29 mouse cellular contexts compared by ENCODE assay signal in genomic region chr8:122953028-122953427, GRCm38 (mm10).
DNase-seq lines count a peak whose midpoint lies in the region; ATAC-seq and TF ChIP-seq lines count a peak whose summit lies in the region.
"Had no signal": no experiment of that assay in that cellular context is flagged by ENCODE, and none has a peak within 500 bp of the region (broad histone marks: within the 10 kb centered on the region; RNA-seq: fewer than 3 reads in every experiment).

No protein-coding gene starts in this region.

- peaks cover 16% of the 10 kb centered on the region for H3K4me1 ChIP-seq in hindbrain, embryonic 10.5 days (replicated peaks)

- no peak for TF ChIP-seq CTCF in layer of hippocampus, adult 2 months (conservative IDR thresholded peaks at IDR 0.05)

- no peak overlapping the region for H3K4me3 ChIP-seq in layer of hippocampus, adult 2 months
- no peak overlapping the region for H3K4me3 ChIP-seq in hindbrain, embryonic 10.5 days
- H3K4me3 ChIP-seq: embryonic facial prominence, embryonic 12.5 days; forebrain, embryonic 12.5 days; gastrocnemius, adult 2 months; heart, embryonic 10.5 days; limb, embryonic 13.5 days; liver, embryonic 15.5 days; lung, embryonic 15.5 days; midbrain, embryonic 10.5 days had no signal

- H3K27ac ChIP-seq in layer of hippocampus, adult 2 months: no peak overlapping the region
- no peak overlapping the region for H3K27ac ChIP-seq in hindbrain, embryonic 10.5 days
- H3K27ac ChIP-seq: embryonic facial prominence, embryonic 12.5 days; forebrain, embryonic 12.5 days; gastrocnemius, adult 2 months; heart, embryonic 10.5 days; limb, embryonic 13.5 days; liver, embryonic 15.5 days; lung, embryonic 15.5 days; midbrain, embryonic 10.5 days had no signal

- no peaks in the 10 kb centered on the region for H3K9me3 ChIP-seq in hindbrain, embryonic 10.5 days
- H3K9me3 ChIP-seq: embryonic facial prominence, embryonic 12.5 days; forebrain, embryonic 12.5 days; G1E; heart, embryonic 10.5 days; limb, embryonic 13.5 days; liver, embryonic 15.5 days; lung, embryonic 15.5 days; midbrain, embryonic 10.5 days had no signal

- WGBS in hindbrain, embryonic 10.5 days: 92% methylated on average over 6 of the region's 6 CpGs

- ATAC-seq in inflammation-experienced regulatory T-cells, adult 6 months: peak; percentile 49
- ATAC-seq: hindbrain, embryonic 16.5 days; intestine, postnatal 0 days; midbrain, embryonic 16.5 days; Patski had no signal

- DNase-seq in CD4-positive, CD25-positive, alpha-beta regulatory T cell, adult 2 months (ENCODE audit: low read depth, low spot score): peak; percentile 64
- DNase-seq in T-cell, adult 2 months (ENCODE audit: low spot score): peak; percentile 74
- peak; percentile 27 to 31 for DNase-seq in natural killer cell, adult 2 months (ENCODE audit: low spot score in 2 of 2)
- no peak for DNase-seq in layer of hippocampus, adult 2 months (ENCODE audit: low spot score in 2 of 2)
- DNase-seq in hindbrain, embryonic 10.5 days (ENCODE audit: low spot score): no peak
- no peak for DNase-seq in layer of hippocampus, adult 9-11 months
- DNase-seq in frontal cortex, postnatal 36 days (ENCODE audit: low spot score in 2 of 2): no peak
- DNase-seq: adrenal gland, adult 8-10 months; cerebellum, adult 18-20 months; cerebellum, postnatal 14 days; gastrocnemius, adult 2 months; lung, postnatal 36 days; retina, postnatal 1 day; right cerebral cortex, postnatal 25 days; spleen, adult 18-20 months had no signal

- H3K27me3 ChIP-seq in hindbrain, embryonic 10.5 days (ENCODE audit: insufficient read depth, poor library complexity, severe bottlenecking): no peaks in the 10 kb centered on the region
- H3K27me3 ChIP-seq: CH12.LX; embryonic facial prominence, embryonic 12.5 days; forebrain, embryonic 12.5 days; limb, embryonic 13.5 days; liver, embryonic 15.5 days; lung, embryonic 15.5 days; Patski had no signal

- no peaks in the 10 kb centered on the region for H3K36me3 ChIP-seq in hindbrain, embryonic 10.5 days
- H3K36me3 ChIP-seq: embryonic facial prominence, embryonic 12.5 days; forebrain, embryonic 12.5 days; heart, embryonic 10.5 days; limb, embryonic 13.5 days; liver, embryonic 15.5 days; lung, embryonic 15.5 days; midbrain, embryonic 10.5 days had no signal

Comparison
In these comparisons a context has a peak if more than half of its experiments do, and no peak if none do; other contexts are left out.
1. DNase-seq: peak in CD4-positive, CD25-positive, alpha-beta regulatory T cell, adult 2 months (single experiment), T-cell, adult 2 months (single experiment) and natural killer cell, adult 2 months (2 of 2); none in layer of hippocampus, adult 2 months (0 of 2), hindbrain, embryonic 10.5 days (single experiment), layer of hippocampus, adult 9-11 months (single experiment) and frontal cortex, postnatal 36 days (0 of 2).